Mouse (Mus musculus) cerebellum, postnatal 4 days (tissue): ENCODE results near the gene Fgf14.
A peak's percentile ranks its signal among the peaks of the same experiment; 100 is the strongest.
"Not testable (repeated sequence)": the region's sequence is repeated elsewhere in the genome, so short reads cannot be mapped to it uniquely, and the experiment has no call there.

Experiments used
- DNase-seq, 2 experiments: peaks; one replicate each; pipeline ENCODE4 v3.0.0; 2022; ENCODE audit warnings: low spot score in 2 of 2, mixed read lengths in 1 of 2

The Fgf14 gene

GRCm38 (mm10) chr14:124676506-124677177 is at the start of gene Fgf14:
Gene Fgf14, minus strand, starts transcription at chr14:124677127.
- DNase-seq: no peak

- peak; percentile 31 to 32 for DNase-seq
These were observed 452 bp upstream of the Fgf14 start for GRCm38 (mm10) chr14:124677379-124677778.

GRCm38 (mm10) chr14:124675654-124676505 is 1.0 kb downstream of the Fgf14 start:
- DNase-seq: peak in 1 of 2 experiments; percentile 9

- peak in 1 of 2 experiments; percentile 16 for DNase-seq
These were observed 1.7 kb downstream of the Fgf14 start for GRCm38 (mm10) chr14:124675142-124675653.

GRCm38 (mm10) chr14:124674536-124675141 is 2.3 kb downstream of the Fgf14 start:
- DNase-seq: no peak

GRCm38 (mm10) chr14:124669739-124670138 is 7.2 kb downstream of the Fgf14 start:
- peak; percentile 50 to 51 for DNase-seq

- no peak for DNase-seq
These were observed 34.1 kb downstream of the Fgf14 start for GRCm38 (mm10) chr14:124642822-124643221.

- DNase-seq: peak in 1 of 2 experiments; percentile 36
These were observed 42.0 kb downstream of the Fgf14 start for GRCm38 (mm10) chr14:124634881-124635280.

- no peak for DNase-seq
These were observed 63.5 kb downstream of the Fgf14 start for GRCm38 (mm10) chr14:124613473-124613872.

- DNase-seq: no peak
These were observed 70.8 kb downstream of the Fgf14 start for GRCm38 (mm10) chr14:124606036-124606711.

GRCm38 (mm10) chr14:124605031-124605743 is 71.7 kb downstream of the Fgf14 start:
- DNase-seq: no peak

- no peak for DNase-seq
These were observed 100.4 kb downstream of the Fgf14 start for GRCm38 (mm10) chr14:124576571-124576970.

- no peak for DNase-seq
These were observed 101.6 kb downstream of the Fgf14 start for GRCm38 (mm10) chr14:124575130-124575885.

- no peak for DNase-seq
These were observed 110.5 kb downstream of the Fgf14 start for GRCm38 (mm10) chr14:124566445-124566844.

GRCm38 (mm10) chr14:124561544-124561943 is 115.4 kb downstream of the Fgf14 start:
- DNase-seq: no peak

GRCm38 (mm10) chr14:124536106-124536505 is 140.8 kb downstream of the Fgf14 start:
- no peak for DNase-seq

- not testable (repeated sequence) for DNase-seq
These were observed 141.6 kb downstream of the Fgf14 start for GRCm38 (mm10) chr14:124535376-124535775.

- DNase-seq: no peak
These were observed 144.9 kb downstream of the Fgf14 start for GRCm38 (mm10) chr14:124532051-124532450.

- no peak for DNase-seq
These were observed 164.9 kb downstream of the Fgf14 start for GRCm38 (mm10) chr14:124512009-124512408.

- DNase-seq: no peak
These were observed 188.0 kb downstream of the Fgf14 start for GRCm38 (mm10) chr14:124488971-124489370.
